Mouse (Mus musculus) kidney, embryonic 14.5 days (tissue): ENCODE results near the gene Phb2. TPM values are rescaled to one million over a fixed set of nuclear protein-coding genes. Genes with fewer than 3 reads are reported as not detected.
A peak's percentile ranks its signal among the peaks of the same experiment; 100 is the strongest.

Experiments used
- ATAC-seq: fragments of 200-750 bp; cut with Nextera tagmentation; 2 replicates; pipeline ENCODE4 v1.8.0; 2017; ENCODE audit warnings: moderate number of reproducible peaks, mild to moderate bottlenecking, moderate TSS enrichment, moderate library complexity; ENCODE audit not compliant: low FRiP score, low TSS enrichment
- H3K27ac ChIP-seq: fragments of 300-500 bp; sonication (generic); 2 replicates; pipeline ENCODE4 v1.5.1; 2014; ENCODE audit warnings: low read depth, mild to moderate bottlenecking, low read length, moderate library complexity, mixed read lengths
- H3K27me3 ChIP-seq: fragments of 300-500 bp; sonication (generic); 2 replicates; pipeline ENCODE4 v1.6.1; 2014; ENCODE audit warnings: mild to moderate bottlenecking, low read length; ENCODE audit not compliant: control insufficient read depth, insufficient read depth
- H3K36me3 ChIP-seq: fragments of 300-500 bp; sonication (generic); 2 replicates; pipeline ENCODE4 v1.6.1; 2014; ENCODE audit warnings: low read length, mixed read lengths; ENCODE audit not compliant: control insufficient read depth, insufficient read depth
- H3K4me1 ChIP-seq: fragments of 300-500 bp; sonication (generic); 2 replicates; pipeline ENCODE4 v1.6.1; 2014; ENCODE audit warnings: low read length, mixed read lengths; ENCODE audit not compliant: control insufficient read depth, insufficient read depth
- H3K4me2 ChIP-seq: fragments of 300-500 bp; sonication (generic); replicated peaks from 2 replicates; pipeline ENCODE4 v1.6.1; 2014; ENCODE audit warnings: low read depth, mild to moderate bottlenecking, low read length
- H3K4me3 ChIP-seq: fragments of 300-500 bp; sonication (generic); 2 replicates; pipeline ENCODE4 v1.5.1; 2014; ENCODE audit warnings: mild to moderate bottlenecking, low read length
- H3K9ac ChIP-seq: fragments of 300-500 bp; sonication (generic); 2 replicates; pipeline ENCODE4 v1.6.1; 2014; ENCODE audit warnings: low read depth, mild to moderate bottlenecking, low read length, moderate library complexity
- H3K9me3 ChIP-seq: fragments of 300-500 bp; sonication (generic); 2 replicates; pipeline ENCODE4 v1.6.1; 2016; ENCODE audit warnings: low read length; ENCODE audit not compliant: control insufficient read depth
- WGBS: fragments of 180-500 bp; shearing (Covaris S2); extraction: QIAGEN DNeasy Blood & Tissue Kit; methylation state at CpG from one replicate; pipeline ENCODE4 v1.1.7; 2014; 5-methylcytosine and 5-hydroxymethylcytosine counted together
- polyA plus RNA-seq: library from polyadenylated mRNA; unstranded; fragments of >200 nt; fragmentation: Nextera tagmentation; extraction: Ambion mirVana; gene quantifications from 2 replicates; pipeline ENCODE4 v1.2.1, GENCODE M21; 2014

Gene Phb2
- polyA plus RNA-seq, 1 experiment from 2014 or later, result 402 TPM

- H3K36me3 ChIP-seq, result no peaks in the 10 kb centered on the region
- H3K9ac ChIP-seq, result no peak overlapping the region
- H3K4me3 ChIP-seq, result no peak overlapping the region
- peaks cover 6% of the 10 kb centered on the region; the same call in 1 of the 2 replicates for H3K4me1 ChIP-seq
- H3K27me3 ChIP-seq, result no peaks in the 10 kb centered on the region
- no peaks in the 10 kb centered on the region for H3K9me3 ChIP-seq
- no peak overlapping the region for H3K4me2 ChIP-seq
- no peak for ATAC-seq
- 83% methylated on average over 8 of the region's 8 CpGs for WGBS
- no peak overlapping the region for H3K27ac ChIP-seq
Observed at GRCm38 (mm10) chr6:124688151-124688758, 23.9 kb upstream of the Phb2 start.

GRCm38 (mm10) chr6:124689011-124689410, 23.1 kb upstream of the Phb2 start:
- Histone ChIP-seq H3K4me2 (no peak overlapping the region), H3K36me3 (no peaks in the 10 kb centered on the region), H3K9me3 (no peaks in the 10 kb centered on the region), H3K27ac (no peak overlapping the region), H3K9ac (no peak overlapping the region), H3K4me3 (no peak overlapping the region), H3K4me1 (peaks cover 14% of the 10 kb centered on the region; the same call in 1 of the 2 replicates), H3K27me3 (no peaks in the 10 kb centered on the region)
- WGBS, result 82% methylated on average over 3 of the region's 3 CpGs
- ATAC-seq, result no peak

GRCm38 (mm10) chr6:124690517-124690916, 21.6 kb upstream of the Phb2 start:
- H3K9ac ChIP-seq, result no peak overlapping the region
- no peak overlapping the region for H3K27ac ChIP-seq
- H3K9me3 ChIP-seq, result no peaks in the 10 kb centered on the region
- H3K4me1 ChIP-seq, result peaks cover 20% of the 10 kb centered on the region; the same call in 1 of the 2 replicates
- 83% methylated on average over 3 of the region's 3 CpGs for WGBS
- H3K36me3 ChIP-seq, result no peaks in the 10 kb centered on the region
- no peak overlapping the region for H3K4me2 ChIP-seq
- no peak for ATAC-seq
- H3K4me3 ChIP-seq, result no peak overlapping the region
- H3K27me3 ChIP-seq, result no peaks in the 10 kb centered on the region

- no peaks in the 10 kb centered on the region for H3K27me3 ChIP-seq
- H3K4me2 ChIP-seq, result no peak overlapping the region
- 20% methylated on average over 15 of the region's 15 CpGs for WGBS
- peak overlapping the region; percentile 65; the same call in 1 of the 2 replicates for H3K27ac ChIP-seq
- peak; percentile 88 for ATAC-seq
- H3K4me3 ChIP-seq, result no peak overlapping the region
- H3K9me3 ChIP-seq, result no peaks in the 10 kb centered on the region
- H3K9ac ChIP-seq, result no peak overlapping the region
- H3K4me1 ChIP-seq, result peaks cover 20% of the 10 kb centered on the region; the same call in 1 of the 2 replicates
- H3K36me3 ChIP-seq, result peaks cover 2% of the 10 kb centered on the region; the same call in 1 of the 2 replicates
Observed at GRCm38 (mm10) chr6:124693243-124693981, 18.7 kb upstream of the Phb2 start.

- Histone ChIP-seq H3K27me3 (no peaks in the 10 kb centered on the region), H3K9ac (no peak overlapping the region), H3K4me1 (peaks cover 20% of the 10 kb centered on the region; the same call in 1 of the 2 replicates), H3K4me2 (no peak overlapping the region), H3K27ac (peak overlapping the region; percentile 39; the same call in 1 of the 2 replicates), H3K4me3 (no peak overlapping the region), H3K36me3 (peaks cover 11% of the 10 kb centered on the region; the same call in 1 of the 2 replicates), H3K9me3 (no peaks in the 10 kb centered on the region)
- WGBS, result 71% methylated on average over 15 of the region's 15 CpGs
- no peak for ATAC-seq
Observed at GRCm38 (mm10) chr6:124694166-124694955, 17.8 kb upstream of the Phb2 start.

GRCm38 (mm10) chr6:124696441-124697150, 15.5 kb upstream of the Phb2 start:
- H3K27me3 ChIP-seq, result no peaks in the 10 kb centered on the region
- no peak overlapping the region for H3K9ac ChIP-seq
- H3K9me3 ChIP-seq, result no peaks in the 10 kb centered on the region
- no peak for ATAC-seq
- H3K4me1 ChIP-seq, result peaks cover 27% of the 10 kb centered on the region; the same call in 1 of the 2 replicates
- H3K36me3 ChIP-seq, result peaks cover 28% of the 10 kb centered on the region
- H3K4me3 ChIP-seq, result no peak overlapping the region
- no peak overlapping the region for H3K27ac ChIP-seq
- no peak overlapping the region for H3K4me2 ChIP-seq
- WGBS, result 94% methylated on average over 7 of the region's 7 CpGs

GRCm38 (mm10) chr6:124698751-124699150, 13.4 kb upstream of the Phb2 start:
- Histone ChIP-seq H3K36me3 (peaks cover 48% of the 10 kb centered on the region), H3K4me1 (peaks cover 16% of the 10 kb centered on the region; the same call in 1 of the 2 replicates), H3K27me3 (no peaks in the 10 kb centered on the region), H3K9me3 (no peaks in the 10 kb centered on the region), H3K27ac (no peak overlapping the region), H3K4me2 (no peak overlapping the region), H3K4me3 (no peak overlapping the region), H3K9ac (no peak overlapping the region)
- WGBS, result 68% methylated on average over 6 of the region's 6 CpGs
- no peak for ATAC-seq

GRCm38 (mm10) chr6:124699366-124699765, 12.8 kb upstream of the Phb2 start:
- no peak for ATAC-seq
- Histone ChIP-seq H3K9me3 (no peaks in the 10 kb centered on the region), H3K4me2 (no peak overlapping the region), H3K9ac (no peak overlapping the region), H3K36me3 (peaks cover 55% of the 10 kb centered on the region), H3K4me1 (peaks cover 10% of the 10 kb centered on the region; the same call in 1 of the 2 replicates), H3K27me3 (no peaks in the 10 kb centered on the region), H3K4me3 (no peak overlapping the region), H3K27ac (no peak overlapping the region)
- WGBS, result 83% methylated on average over 4 of the region's 4 CpGs
